ENCODE assay signal across 15 mouse cellular contexts in genomic region chr4:22891974-22892693, GRCm38 (mm10).
DNase-seq lines count a peak whose midpoint lies in the region; ATAC-seq and TF ChIP-seq lines count a peak whose summit lies in the region.
"Had no signal": no experiment of that assay in that cellular context is flagged by ENCODE, and none has a peak within 500 bp of the region (broad histone marks: within the 10 kb centered on the region; RNA-seq: fewer than 3 reads in every experiment).

No protein-coding gene starts in this region.

- no peak overlapping the region for H3K4me2 ChIP-seq in forebrain, embryonic 12.5 days
- H3K4me2 ChIP-seq in forebrain, embryonic 13.5 days, result no peak overlapping the region
- H3K4me2 ChIP-seq in midbrain, embryonic 11.5 days, result no peak overlapping the region
- H3K4me2 ChIP-seq: hindbrain, embryonic 15.5 days; lung, embryonic 14.5 days had no signal

- DNase-seq in layer of hippocampus, postnatal 14 days (ENCODE audit: low spot score in 2 of 2), result peak; percentile 9 to 15
- DNase-seq in layer of hippocampus, adult 2 months (ENCODE audit: low spot score in 2 of 2), result no peak
- peak; percentile 84 for DNase-seq in midbrain, embryonic 11.5 days (ENCODE audit: low spot score, missing footprints)
- peak; percentile 32 for DNase-seq in retina, embryonic 14.5 days (ENCODE audit: low spot score)
- DNase-seq in ovary, adult 18-20 months (ENCODE audit: low spot score), result no peak
- no peak for DNase-seq in adrenal gland, postnatal 36 days
- DNase-seq: adrenal gland, postnatal 25 days; cerebellum, adult 18-20 months; gastrocnemius, postnatal 36 days; kidney, adult 2 months; lung, embryonic 14.5 days; right cerebral cortex, postnatal 25 days had no signal

- H3K4me3 ChIP-seq in forebrain, embryonic 12.5 days (replicated peaks), result no peak overlapping the region
- no peak overlapping the region for H3K4me3 ChIP-seq in forebrain, embryonic 13.5 days
- H3K4me3 ChIP-seq in layer of hippocampus, adult 2 months, result no peak overlapping the region
- no peak overlapping the region for H3K4me3 ChIP-seq in midbrain, embryonic 11.5 days (ENCODE audit: low read depth, low read length)
- H3K4me3 ChIP-seq: hindbrain, embryonic 15.5 days had no signal

- no peak overlapping the region for H3K9ac ChIP-seq in forebrain, embryonic 12.5 days
- no peak overlapping the region for H3K9ac ChIP-seq in forebrain, embryonic 13.5 days
- H3K9ac ChIP-seq in midbrain, embryonic 11.5 days (ENCODE audit: low read length), result no peak overlapping the region
- H3K9ac ChIP-seq: hindbrain, embryonic 15.5 days; lung, embryonic 14.5 days had no signal

- H3K27me3 ChIP-seq in forebrain, embryonic 12.5 days, result no peaks in the 10 kb centered on the region
- H3K27me3 ChIP-seq in forebrain, embryonic 13.5 days, result no peaks in the 10 kb centered on the region
- no peaks in the 10 kb centered on the region for H3K27me3 ChIP-seq in midbrain, embryonic 11.5 days (ENCODE audit: control insufficient read depth, insufficient read depth, low read length)
- H3K27me3 ChIP-seq: hindbrain, embryonic 15.5 days had no signal

- ATAC-seq in forebrain, embryonic 12.5 days (ENCODE audit: low FRiP score), result peak; percentile 58; the same call in 1 of the 2 replicates
- no peak for ATAC-seq in forebrain, embryonic 13.5 days
- ATAC-seq in midbrain, embryonic 11.5 days (ENCODE audit: low FRiP score), result peak; percentile 67; the same call in 1 of the 2 replicates

- no peaks in the 10 kb centered on the region for H3K9me3 ChIP-seq in forebrain, embryonic 12.5 days
- no peaks in the 10 kb centered on the region for H3K9me3 ChIP-seq in forebrain, embryonic 13.5 days (replicated peaks)
- no peaks in the 10 kb centered on the region for H3K9me3 ChIP-seq in midbrain, embryonic 11.5 days (ENCODE audit: control insufficient read depth, low read length)
- H3K9me3 ChIP-seq: hindbrain, embryonic 15.5 days had no signal

- no peak overlapping the region for H3K27ac ChIP-seq in forebrain, embryonic 12.5 days
- no peak overlapping the region for H3K27ac ChIP-seq in forebrain, embryonic 13.5 days
- no peak overlapping the region for H3K27ac ChIP-seq in layer of hippocampus, adult 2 months
- no peak overlapping the region; the same call in 1 of the 2 replicates for H3K27ac ChIP-seq in midbrain, embryonic 11.5 days (ENCODE audit: low read depth, low read length)
- H3K27ac ChIP-seq: hindbrain, embryonic 15.5 days had no signal

- H3K36me3 ChIP-seq in forebrain, embryonic 12.5 days (replicated peaks), result no peaks in the 10 kb centered on the region
- no peaks in the 10 kb centered on the region for H3K36me3 ChIP-seq in forebrain, embryonic 13.5 days (ENCODE audit: poor library complexity, severe bottlenecking)
- H3K36me3 ChIP-seq in midbrain, embryonic 11.5 days (ENCODE audit: control insufficient read depth, insufficient read depth, low read length), result no peaks in the 10 kb centered on the region
- H3K36me3 ChIP-seq: hindbrain, embryonic 15.5 days had no signal

- H3K4me1 ChIP-seq in forebrain, embryonic 12.5 days, result peaks cover 5% of the 10 kb centered on the region
- H3K4me1 ChIP-seq in forebrain, embryonic 13.5 days, result no peaks in the 10 kb centered on the region
- H3K4me1 ChIP-seq in midbrain, embryonic 11.5 days (ENCODE audit: control insufficient read depth, insufficient read depth, low read length), result peaks cover 6% of the 10 kb centered on the region; the same call in 1 of the 2 replicates
- H3K4me1 ChIP-seq: hindbrain, embryonic 15.5 days had no signal

- 45% methylated on average over 3 of the region's 3 CpGs for WGBS in forebrain, embryonic 12.5 days
- WGBS in forebrain, embryonic 13.5 days, result 36% methylated on average over 3 of the region's 3 CpGs
- WGBS in midbrain, embryonic 11.5 days, result 36% methylated on average over 3 of the region's 3 CpGs

- TF ChIP-seq CTCF in layer of hippocampus, adult 2 months (conservative IDR thresholded peaks at IDR 0.05), result no peak

Comparison
In these comparisons a context has a peak if more than half of its experiments do, and no peak if none do; other contexts are left out.
1. DNase-seq: peak in layer of hippocampus, postnatal 14 days (2 of 2), midbrain, embryonic 11.5 days (single experiment) and retina, embryonic 14.5 days (single experiment); none in layer of hippocampus, adult 2 months (0 of 2), ovary, adult 18-20 months (single experiment) and adrenal gland, postnatal 36 days (0 of 2).